Mouse (Mus musculus): ENCODE measurements around the gene Exoc4.

GRCm38 (mm10) chr6:33792604-33793003 is 543.7 kb downstream of the Exoc4 start:
- TF ChIP-seq CTCF (IDR thresholded peaks at IDR 0.05; ENCODE audit: insufficient read depth, low read length) (no peak), POLR2A (IDR thresholded peaks at IDR 0.05; ENCODE audit: borderline replicate concordance, extremely low read depth, low read depth, low read length) (no peak)
